Mouse (Mus musculus) heart, embryonic 15.5 days (tissue): ENCODE data around the gene Mboat7. TPM values are rescaled to one million over a fixed set of nuclear protein-coding genes. Genes with fewer than 3 reads are reported as not detected.
A peak's percentile ranks its signal among the peaks of the same experiment; 100 is the strongest.

Source experiments
- ATAC-seq: fragments of 200-750 bp; cut with Nextera tagmentation; replicated peaks from 2 replicates; pipeline ENCODE4 v1.8.0; 2017; ENCODE audit warnings: low read depth, moderate TSS enrichment; ENCODE audit not compliant: insufficient number of reproducible peaks, insufficient read depth, low FRiP score
- H3K27ac ChIP-seq: fragments of 300-500 bp; sonication (generic); 2 replicates; pipeline ENCODE4 v1.5.1; 2015; ENCODE audit warnings: mild to moderate bottlenecking, inconsistent platforms
- H3K27me3 ChIP-seq: fragments of 300-500 bp; sonication (generic); 2 replicates; pipeline ENCODE4 v1.6.1; 2015; ENCODE audit warnings: inconsistent platforms
- H3K36me3 ChIP-seq: fragments of 300-500 bp; sonication (generic); 2 replicates; pipeline ENCODE4 v1.6.1; 2015; ENCODE audit warnings: mild to moderate bottlenecking, inconsistent platforms
- H3K4me1 ChIP-seq: fragments of 300-500 bp; sonication (generic); replicated peaks from 2 replicates; pipeline ENCODE4 v1.6.1; 2015; ENCODE audit warnings: inconsistent platforms
- H3K4me2 ChIP-seq: fragments of 300-500 bp; sonication (generic); 2 replicates; pipeline ENCODE4 v1.6.1; 2015; ENCODE audit warnings: inconsistent platforms, mild to moderate bottlenecking, moderate library complexity
- H3K4me3 ChIP-seq: fragments of 300-500 bp; sonication (generic); 2 replicates; pipeline ENCODE4 v1.5.1; 2015; ENCODE audit warnings: mild to moderate bottlenecking, inconsistent platforms
- H3K9ac ChIP-seq: fragments of 300-500 bp; sonication (generic); 2 replicates; pipeline ENCODE4 v1.6.1; 2015; ENCODE audit warnings: mild to moderate bottlenecking, inconsistent platforms
- H3K9me3 ChIP-seq: fragments of 300-500 bp; sonication (generic); replicated peaks from 2 replicates; pipeline ENCODE4 v1.6.1; 2016; ENCODE audit warnings: inconsistent platforms
- WGBS: fragments of 180-500 bp; shearing (Covaris S2); methylation state at CpG from one replicate; pipeline ENCODE4 v1.1.7; 2015; ENCODE audit warnings: mixed read lengths; 5-methylcytosine and 5-hydroxymethylcytosine counted together
- microRNA-seq: library from miRNA; unstranded; fragments of <30 nt; microRNA quantifications from one replicate; pipeline ENCODE4, GENCODE M21; 2016
- polyA plus RNA-seq: library from polyadenylated mRNA; unstranded; fragments of >200 nt; fragmentation: Nextera tagmentation; extraction: Ambion mirVana; gene quantifications from 2 replicates; pipeline ENCODE4 v1.2.1, GENCODE M21; 2015

Gene Mboat7
- polyA plus RNA-seq, 1 experiment from 2014 or later, result 30.1 TPM

DNA sequence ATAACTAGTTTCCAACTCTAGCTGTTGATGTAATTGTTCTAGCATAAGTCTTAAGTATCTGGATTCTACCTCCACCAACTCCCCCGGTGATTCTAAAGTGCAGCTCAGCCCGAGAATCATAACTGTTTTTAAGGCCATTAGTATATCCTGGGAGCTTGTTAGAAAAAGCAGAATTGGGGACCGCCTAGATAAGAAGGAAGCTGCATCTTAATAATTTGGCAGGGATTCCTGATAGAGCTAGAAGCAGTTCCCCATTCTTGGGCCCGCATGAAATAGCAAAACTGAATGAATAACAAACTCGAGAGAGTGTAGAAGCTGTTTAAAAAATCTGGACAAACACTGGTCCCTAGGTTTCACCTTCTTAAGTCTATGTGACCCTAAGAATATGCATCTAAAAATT, 49.9 kb downstream of the Mboat7 start:
- Histone ChIP-seq H3K4me2 (no peak overlapping the region), H3K9ac (no peak overlapping the region), H3K4me3 (no peak overlapping the region; the same call in 1 of the 2 replicates), H3K36me3 (peaks cover 26% of the 10 kb centered on the region; the same call in 1 of the 2 replicates), H3K27ac (no peak overlapping the region), H3K4me1 (peaks cover 29% of the 10 kb centered on the region), H3K27me3 (no peaks in the 10 kb centered on the region), H3K9me3 (no peaks in the 10 kb centered on the region)
- ATAC-seq, result no peak
- 66% methylated on average over 5 of the region's 5 CpGs for WGBS

DNA sequence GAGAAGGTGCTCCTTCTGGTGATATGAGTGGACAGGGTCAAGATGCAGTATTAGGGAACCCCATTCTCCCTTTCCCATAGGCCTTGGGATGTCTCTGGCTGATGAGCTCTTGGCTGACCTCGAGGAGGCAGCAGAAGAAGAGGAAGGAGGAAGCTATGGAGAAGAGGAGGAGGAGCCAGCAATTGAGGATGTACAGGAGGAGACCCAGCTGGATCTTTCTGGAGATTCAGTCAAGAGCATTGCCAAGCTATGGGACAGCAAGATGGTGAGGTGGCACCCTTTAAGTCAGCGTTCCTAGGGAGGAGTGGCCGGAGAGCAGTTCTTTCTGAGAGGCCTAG, 62.9 kb downstream of the Mboat7 start:
- H3K4me2 ChIP-seq, result peak overlapping the region; percentile 77
- no peaks in the 10 kb centered on the region for H3K9me3 ChIP-seq
- ATAC-seq, result no peak
- H3K9ac ChIP-seq, result peak overlapping the region; percentile 53
- H3K27ac ChIP-seq, result no peak overlapping the region
- peaks cover 21% of the 10 kb centered on the region for H3K4me1 ChIP-seq
- peak overlapping the region; percentile 61 for H3K4me3 ChIP-seq
- H3K36me3 ChIP-seq, result peaks cover 9% of the 10 kb centered on the region; the same call in 1 of the 2 replicates
- 60% methylated on average over 3 of the region's 3 CpGs for WGBS
- H3K27me3 ChIP-seq, result no peaks in the 10 kb centered on the region

DNA sequence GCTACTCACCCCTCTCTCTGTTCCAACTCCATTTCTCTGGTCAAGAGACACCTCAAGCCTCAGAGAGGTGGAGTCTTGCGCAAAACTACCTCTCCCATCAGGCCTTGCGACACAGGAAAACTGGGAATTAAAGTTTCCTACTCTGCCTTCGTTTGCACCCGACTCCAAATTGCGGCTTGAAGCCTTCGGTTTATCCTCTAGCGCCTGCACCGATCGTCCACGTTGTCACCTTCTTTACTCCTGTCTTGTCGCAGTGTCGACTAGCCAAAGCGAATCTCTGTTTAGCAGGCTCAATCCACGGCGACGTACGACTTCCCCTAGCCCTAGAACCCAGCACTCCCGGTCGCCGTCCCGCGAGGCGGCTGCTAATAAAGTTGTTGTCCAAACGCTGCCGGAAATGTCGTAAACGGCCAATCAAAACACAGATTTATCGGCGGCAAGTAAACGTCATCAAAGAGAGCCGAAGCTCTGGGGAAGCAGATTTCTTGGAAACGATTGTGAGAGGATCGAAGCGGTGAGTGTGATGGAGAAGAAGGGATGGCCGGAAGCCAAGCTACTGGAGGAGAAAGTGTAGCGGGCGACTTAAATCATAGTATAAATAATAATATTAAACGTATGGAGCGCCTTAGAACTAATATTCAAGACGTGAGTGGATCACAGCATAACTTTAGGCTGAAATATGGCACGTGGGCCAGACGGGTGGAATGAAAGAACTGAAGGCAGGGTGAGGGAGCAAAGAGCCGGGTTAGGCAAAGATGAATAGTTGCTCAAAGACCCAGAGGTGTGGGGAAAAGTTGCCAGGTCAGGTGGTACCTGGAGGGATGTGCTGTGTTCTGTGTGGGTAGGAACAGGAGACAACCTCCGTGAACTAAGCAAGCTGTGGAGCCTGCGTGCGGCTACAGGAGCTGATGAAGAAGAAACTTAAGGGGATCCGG, 63.5 kb downstream of the Mboat7 start, which contains the start of the genes Tfpt and Prpf31:
TSS of gene Tfpt (minus strand) at position 387 of the 935 bp plus-strand sequence.
TSS of gene Prpf31 (plus strand) at position 443 of the 935 bp plus-strand sequence.
- Histone ChIP-seq H3K36me3 (peaks cover 9% of the 10 kb centered on the region; the same call in 1 of the 2 replicates), H3K4me1 (peaks cover 21% of the 10 kb centered on the region), H3K9me3 (no peaks in the 10 kb centered on the region), H3K27me3 (no peaks in the 10 kb centered on the region), H3K4me2 (peak within 1 kb of the TSS; percentile 77), H3K27ac (peak within 1 kb of the TSS; percentile 82), H3K4me3 (peak within 1 kb of the TSS; percentile 61), H3K9ac (peak within 1 kb of the TSS; percentile 53)
- ATAC-seq, result peak; percentile 83
- WGBS, result under 1% methylated on average over 47 of the region's 47 CpGs

DNA sequence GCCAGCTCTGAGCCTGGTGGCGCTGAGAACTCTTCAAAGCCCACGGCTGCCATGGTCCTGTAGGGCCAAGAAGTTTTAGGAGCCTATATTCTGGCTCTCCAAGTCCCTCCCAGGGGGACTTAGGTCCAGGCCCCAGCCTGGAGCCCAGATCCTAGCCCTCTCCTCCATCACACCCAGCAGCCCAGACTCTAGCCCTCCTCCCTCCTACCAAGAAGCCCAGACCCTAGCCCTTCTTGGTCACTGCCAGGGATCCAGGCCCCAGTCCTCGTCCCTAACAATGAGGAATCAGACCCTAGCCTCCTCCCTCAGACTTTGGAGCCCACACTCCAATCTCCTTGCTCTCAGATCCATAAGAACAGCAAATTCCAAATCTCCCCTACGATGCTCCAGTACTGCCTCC, 64.3 kb downstream of the Mboat7 start:
- H3K27ac ChIP-seq, result peak overlapping the region; percentile 82
- no peaks in the 10 kb centered on the region for H3K9me3 ChIP-seq
- no peaks in the 10 kb centered on the region for H3K27me3 ChIP-seq
- H3K36me3 ChIP-seq, result peaks cover 13% of the 10 kb centered on the region; the same call in 1 of the 2 replicates
- H3K9ac ChIP-seq, result peak overlapping the region; percentile 53
- 32% methylated on average over 4 of the region's 4 CpGs for WGBS
- H3K4me3 ChIP-seq, result peak overlapping the region; percentile 61
- peak overlapping the region; percentile 77 for H3K4me2 ChIP-seq
- ATAC-seq, result no peak
- H3K4me1 ChIP-seq, result peaks cover 21% of the 10 kb centered on the region

Small RNA genes lying within 50 kb of the gene (microRNA-seq; reads per million reads assigned to microRNA genes)
- gene Mir3572, result 2.5 reads per million, percentile 7 among the genes with 10 or more reads in this experiment

Other genes starting within 250 kb of the Mboat7 start
- 0.24 TPM in 1 of 2 replicates, not detected in the other for gene Tarm1, start 190.9 kb downstream of the Mboat7 start, polyA plus RNA-seq
- gene Oscar, start 77.4 kb downstream of the Mboat7 start, polyA plus RNA-seq, result 0.18 TPM in 1 of 2 replicates, not detected in the other
- 670 and 765 TPM in 2 replicates for gene Ndufa3, start 76.2 kb downstream of the Mboat7 start, polyA plus RNA-seq
- 14.2 and 18.6 TPM in 2 replicates for gene Tfpt, start 63.6 kb downstream of the Mboat7 start, polyA plus RNA-seq
- 50.2 and 64.3 TPM in 2 replicates for gene Prpf31, start 63.5 kb downstream of the Mboat7 start, polyA plus RNA-seq
- 26.2 and 34.7 TPM in 2 replicates for gene Cnot3, start 48.3 kb downstream of the Mboat7 start, polyA plus RNA-seq
- 17.4 and 19.8 TPM in 2 replicates for gene Leng1, start 27.7 kb downstream of the Mboat7 start, polyA plus RNA-seq
- 4.1 and 7.8 TPM in 2 replicates for gene Tmc4, start 16.0 kb downstream of the Mboat7 start, polyA plus RNA-seq
- 198 and 226 TPM in 2 replicates for gene Tsen34, start 660 bp downstream of the Mboat7 start, polyA plus RNA-seq
- 826 and 843 TPM in 2 replicates for gene Rps9, start 10.5 kb upstream of the Mboat7 start, polyA plus RNA-seq
- 0.86 and 1.2 TPM in 2 replicates for gene Pirb, start 26.9 kb upstream of the Mboat7 start, polyA plus RNA-seq
- not detected in 2 replicates for gene Gm15448, start 132.2 kb upstream of the Mboat7 start, polyA plus RNA-seq
- 0.08 and 0.38 TPM in 2 replicates for gene Pira2, start 151.5 kb upstream of the Mboat7 start, polyA plus RNA-seq
- gene Gm14548, start 204.6 kb upstream of the Mboat7 start, polyA plus RNA-seq, result 0.44 TPM in 1 of 2 replicates, not detected in the other
- 0.10 and 0.16 TPM in 2 replicates for gene Lilra6, start 222.0 kb upstream of the Mboat7 start, polyA plus RNA-seq